Mouse (Mus musculus) urinary bladder, postnatal 25 days (tissue): ENCODE results near the gene Efhc2.

Source experiments
- DNase-seq: peaks from one replicate; pipeline ENCODE4 v3.0.0; 2022; ENCODE audit warnings: low spot score

The Efhc2 gene

DNA sequence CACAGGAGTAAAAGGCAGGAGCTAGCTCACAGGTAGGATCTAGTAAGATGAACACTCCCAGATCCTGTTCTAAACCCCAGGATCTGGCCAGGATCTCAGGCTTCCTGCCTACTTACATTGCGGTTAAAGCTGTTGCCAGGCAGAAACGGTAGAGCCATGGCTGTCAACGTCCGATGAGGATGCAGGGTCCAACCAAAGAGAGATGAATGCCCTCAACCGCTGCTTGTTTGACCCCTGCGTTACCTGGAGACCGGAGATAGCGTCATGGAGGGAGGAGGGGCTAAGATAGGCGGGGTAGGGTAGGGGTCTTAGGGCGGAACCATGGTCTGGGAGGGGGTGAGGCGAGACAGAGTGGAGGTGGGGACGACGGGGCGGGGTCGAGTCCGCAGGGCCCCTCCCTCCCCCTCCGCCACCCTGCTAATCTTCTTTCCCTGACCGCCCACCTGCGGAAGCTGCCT is at the start of gene Efhc2:
Efhc2 (minus strand) TSS at position 243 of the 458 bp plus-strand sequence.
- no peak for DNase-seq

DNA sequence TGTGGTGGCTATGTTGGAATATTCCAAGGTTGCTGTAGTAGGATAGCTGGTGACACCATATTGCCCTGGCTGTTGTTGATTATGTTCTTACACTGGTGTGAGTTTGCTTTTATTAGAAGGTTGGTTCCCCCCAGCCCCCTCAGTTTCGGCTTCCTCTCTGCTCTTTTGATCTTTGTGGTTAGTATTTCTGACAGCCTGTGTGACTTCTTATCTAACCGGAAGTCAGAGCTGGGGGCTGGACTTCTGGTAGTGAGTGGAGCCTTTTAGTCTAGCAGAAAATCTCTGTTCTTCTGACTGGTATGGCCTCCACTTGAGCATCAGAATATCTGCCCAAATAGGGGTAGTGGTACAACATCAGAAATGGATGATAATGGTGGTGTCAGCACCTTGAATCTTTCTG is 45.9 kb upstream of the Efhc2 start:
- no peak for DNase-seq

DNA sequence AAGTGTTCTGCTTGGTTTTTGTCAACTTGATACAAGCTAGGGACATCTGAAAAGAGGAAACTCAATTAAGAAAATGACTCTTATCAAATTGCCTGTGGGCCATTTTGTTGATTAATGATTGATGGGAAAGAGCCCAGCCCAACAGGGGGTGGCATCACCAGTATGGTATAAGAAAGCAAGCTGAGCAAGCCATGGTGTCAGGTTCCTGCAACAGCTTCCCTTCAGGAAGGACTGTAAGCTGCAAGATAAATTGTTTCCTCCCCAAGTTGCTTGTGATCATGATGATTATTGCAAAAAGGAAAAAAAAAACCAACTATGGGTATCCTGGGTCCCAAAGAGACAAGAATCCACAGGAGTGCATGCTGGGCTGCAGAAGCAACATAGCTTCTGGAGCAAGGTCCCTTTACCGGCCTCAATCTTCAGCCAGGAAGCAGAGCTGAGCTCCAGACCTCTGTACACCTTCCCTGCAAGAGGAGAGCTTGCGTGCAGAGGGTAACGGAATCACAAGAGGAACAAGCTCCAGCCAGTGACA is 18.8 kb downstream of the Efhc2 start:
- no peak for DNase-seq

DNA sequence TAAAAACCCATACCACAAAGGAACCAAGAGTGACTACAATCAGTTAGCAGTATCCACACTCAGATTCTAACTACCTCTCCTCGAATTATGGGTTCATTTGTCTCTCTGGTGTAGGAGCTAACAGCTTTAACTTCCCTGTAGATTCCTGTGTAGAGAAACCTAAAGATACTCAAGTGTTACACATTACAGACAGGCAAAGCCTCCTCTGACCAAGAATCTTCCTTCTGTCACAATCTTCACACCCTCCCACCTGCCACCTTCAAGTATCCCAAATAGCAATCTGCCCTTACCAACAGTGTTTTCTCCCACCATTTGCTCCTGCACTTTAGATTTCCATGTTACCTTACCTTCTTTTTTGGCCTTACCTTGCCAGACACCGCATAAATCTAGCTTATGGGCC is 35.3 kb downstream of the Efhc2 start:
- no peak for DNase-seq

DNA sequence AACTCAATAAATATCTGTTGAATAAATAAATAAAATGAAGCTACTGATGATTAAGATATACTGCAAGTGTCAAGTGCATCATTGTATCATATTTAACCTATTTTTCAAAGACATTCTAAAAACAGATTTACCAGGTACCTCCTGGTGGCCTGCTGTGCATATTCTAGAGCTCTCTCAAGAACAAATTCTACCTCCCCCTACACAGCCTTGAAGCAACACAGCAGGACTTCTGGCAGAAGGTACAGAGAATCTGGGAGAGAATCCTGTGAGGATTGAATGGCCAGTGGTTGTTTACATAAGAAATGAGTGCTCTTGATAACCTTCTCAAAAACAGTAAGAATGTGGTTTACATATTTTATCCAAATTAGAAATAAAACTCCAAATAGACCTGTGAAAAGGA is 94.0 kb downstream of the Efhc2 start:
- no peak for DNase-seq

DNA sequence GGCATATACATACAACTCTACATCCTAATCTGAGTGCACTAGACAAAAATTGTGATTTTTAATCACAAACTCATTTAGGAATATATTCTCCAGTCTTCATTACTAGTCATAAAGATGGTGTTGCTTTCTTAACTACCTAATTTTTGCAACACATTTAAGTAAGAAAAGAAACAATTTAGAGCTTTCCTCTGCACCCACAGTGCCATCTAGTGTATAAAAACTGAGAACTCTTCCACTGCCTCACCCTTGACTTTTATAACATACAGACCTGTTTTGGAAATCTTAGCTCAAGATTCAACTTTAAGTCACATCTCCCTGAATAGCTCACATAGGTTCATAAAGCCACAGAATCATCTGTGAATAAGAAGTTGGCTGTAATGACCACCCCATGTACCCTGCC is 101.7 kb downstream of the Efhc2 start:
- DNase-seq: no peak

DNA sequence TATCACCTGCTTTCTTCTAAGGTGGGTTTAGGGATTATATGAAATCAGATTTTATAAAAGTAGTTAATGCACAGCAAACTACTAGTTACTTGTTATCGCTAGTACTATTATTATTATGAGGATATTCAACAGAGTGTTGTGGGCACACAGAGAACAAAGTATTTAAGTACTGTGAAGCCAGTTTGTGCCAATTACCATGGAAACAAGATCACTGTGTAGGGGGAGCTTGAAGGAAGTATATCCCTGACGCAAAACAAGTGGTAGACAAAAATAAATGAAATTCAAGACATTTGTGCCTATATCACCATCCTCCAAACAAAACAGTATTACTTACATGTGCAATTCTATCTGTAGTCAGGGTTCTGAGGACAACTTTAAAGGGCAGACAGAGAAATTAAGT is 105.7 kb downstream of the Efhc2 start:
- no peak for DNase-seq

DNA sequence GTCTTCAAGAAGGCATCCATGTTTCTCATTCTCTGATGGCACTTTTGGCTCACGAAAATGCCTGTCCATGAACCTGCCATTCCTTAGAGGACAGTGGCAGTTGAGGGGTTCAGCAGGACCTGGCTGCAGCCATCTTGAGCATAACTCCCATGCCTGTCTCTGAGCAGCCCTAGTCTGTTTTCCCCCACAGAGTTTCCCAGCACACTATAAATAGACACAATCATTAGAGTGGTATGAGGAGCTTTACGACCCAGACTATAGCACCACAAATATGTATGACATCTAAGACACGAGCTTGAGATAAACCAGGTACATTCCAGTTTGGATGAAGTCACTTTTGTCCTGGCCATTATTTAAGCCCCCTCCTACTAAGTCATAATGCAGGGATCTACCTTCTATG is 143.4 kb downstream of the Efhc2 start:
- DNase-seq: no peak

DNA sequence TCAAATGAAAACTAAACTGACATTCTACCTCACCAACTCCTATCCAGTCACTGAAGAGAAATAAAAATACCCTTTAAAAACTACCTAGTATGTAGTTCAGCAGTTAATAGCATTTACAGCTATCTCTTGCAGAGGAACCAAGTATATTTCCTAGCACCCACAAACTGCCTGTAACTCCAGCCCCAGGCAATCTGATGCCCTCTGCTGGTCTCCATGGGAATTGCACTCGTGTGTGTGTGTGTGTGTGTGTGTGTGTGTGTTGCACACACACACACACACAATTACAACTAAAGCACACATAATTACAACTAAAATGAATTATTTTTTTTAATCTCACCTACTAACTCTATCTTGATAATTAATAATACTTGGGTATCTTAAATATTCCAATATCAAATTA is 153.5 kb downstream of the Efhc2 start:
- DNase-seq: no peak
